Mouse (Mus musculus): ENCODE data around the gene Tor3a. TPM values are rescaled to one million over a fixed set of nuclear protein-coding genes. Genes with fewer than 3 reads are reported as not detected.

The Tor3a gene
- polyA plus RNA-seq, 1 experiment from 2014 or later: 3.4 TPM

DNA sequence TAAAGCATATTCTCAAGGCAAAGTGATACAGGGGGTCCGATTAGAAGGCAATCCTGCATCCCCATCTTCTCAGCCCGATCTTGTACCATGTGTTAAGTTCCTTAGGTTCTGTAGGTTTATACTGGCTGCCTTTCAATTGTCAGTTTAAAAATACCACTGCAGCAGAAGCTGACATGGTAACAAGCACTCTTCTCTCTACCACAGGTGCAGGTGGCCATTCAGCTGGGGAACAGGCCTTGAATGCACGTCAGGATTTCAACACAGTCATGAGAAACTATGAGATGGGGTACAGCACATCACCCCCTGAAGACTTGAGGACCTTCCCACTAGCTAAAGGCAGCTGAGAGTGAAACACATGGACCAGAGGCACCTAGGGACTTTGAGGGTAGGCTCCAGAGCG, 29.3 kb upstream of the Tor3a start:
- WGBS: 91% methylated on average over 4 of the region's 4 CpGs
- H3K36me3 ChIP-seq: peaks cover 56% of the 10 kb centered on the region
- ATAC-seq: no peak

GRCm38 (mm10) chr1:156702151-156702550, 28.0 kb upstream of the Tor3a start:
- Histone ChIP-seq H3K27me3 (no peaks in the 10 kb centered on the region), H3K9ac (replicated peaks) (no peak overlapping the region), H3K9me3 (no peaks in the 10 kb centered on the region), H3K4me3 (replicated peaks) (no peak overlapping the region), H3K4me2 (replicated peaks) (no peak overlapping the region), H3K27ac (no peak overlapping the region), H3K4me1 (replicated peaks) (no peaks in the 10 kb centered on the region), H3K36me3 (peaks cover 67% of the 10 kb centered on the region)
- no peak for ATAC-seq
- WGBS: 94% methylated on average over 7 of the region's 7 CpGs

More for the DNA sequence above, 29.3 kb upstream of the Tor3a start:
- Histone ChIP-seq H3K4me3 (replicated peaks) (no peak overlapping the region), H3K27me3 (no peaks in the 10 kb centered on the region), H3K4me2 (replicated peaks) (no peak overlapping the region), H3K4me1 (replicated peaks) (no peaks in the 10 kb centered on the region), H3K9me3 (no peaks in the 10 kb centered on the region), H3K27ac (no peak overlapping the region), H3K9ac (replicated peaks) (no peak overlapping the region)

DNA sequence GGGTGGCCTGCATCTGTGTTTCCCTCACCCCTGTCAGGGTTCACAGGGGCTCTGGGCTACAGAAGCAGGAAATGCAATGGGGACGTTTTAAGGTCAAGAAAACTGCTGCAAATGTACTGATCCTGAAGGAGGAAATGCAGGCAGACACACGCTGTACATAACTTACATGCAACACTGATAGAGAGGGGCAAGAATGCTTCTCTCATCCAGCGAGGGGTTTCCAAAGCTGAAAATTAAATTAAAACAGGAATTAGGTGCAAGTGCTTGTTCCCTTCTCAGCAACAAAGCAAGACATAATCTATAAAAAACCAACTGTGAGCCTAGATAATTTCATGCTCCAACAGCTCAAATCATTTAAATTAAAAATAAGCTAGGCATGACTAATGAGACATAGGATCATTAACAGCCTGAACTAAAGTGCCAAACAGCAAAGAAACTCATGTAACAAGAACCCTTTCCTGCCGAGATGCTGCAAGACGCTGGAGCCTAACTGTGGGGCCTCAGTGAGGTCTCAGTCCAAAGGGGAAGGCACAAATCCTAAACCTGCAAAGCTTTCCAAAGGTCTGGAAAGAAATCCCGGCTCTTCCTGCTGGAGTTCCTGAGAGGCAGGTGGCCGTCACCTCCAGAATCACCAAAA, 12.0 kb upstream of the Tor3a start:
- WGBS: 75% methylated on average over 7 of the region's 7 CpGs
- H3K9ac ChIP-seq (replicated peaks): no peak overlapping the region
- no peaks in the 10 kb centered on the region for H3K27me3 ChIP-seq
- H3K4me1 ChIP-seq (replicated peaks): no peaks in the 10 kb centered on the region
- H3K36me3 ChIP-seq: peaks cover 76% of the 10 kb centered on the region
- no peak overlapping the region for H3K4me2 ChIP-seq (replicated peaks)
- no peak overlapping the region for H3K27ac ChIP-seq
- H3K4me3 ChIP-seq (replicated peaks): no peak overlapping the region
- no peaks in the 10 kb centered on the region for H3K9me3 ChIP-seq
- ATAC-seq: no peak

DNA sequence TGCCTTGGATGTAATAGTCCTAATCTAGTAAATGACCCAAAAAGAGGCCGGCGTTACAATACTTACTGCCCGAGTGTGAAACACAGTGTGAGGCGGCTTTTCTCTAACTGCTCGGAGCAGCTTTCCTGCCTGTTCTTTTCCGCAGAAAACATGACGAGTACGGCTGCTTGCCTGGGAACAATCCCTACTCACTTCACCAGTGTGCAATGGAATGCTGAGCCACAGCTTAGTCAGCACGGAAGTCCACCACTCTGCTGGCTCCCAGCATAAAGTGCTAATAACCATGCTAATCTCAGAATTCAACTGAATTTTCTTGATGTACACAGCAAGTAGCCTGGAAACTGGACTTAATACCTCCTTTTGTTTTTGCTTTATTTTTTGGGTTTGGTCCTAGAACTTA, 5.4 kb upstream of the Tor3a start:
- ATAC-seq: no peak
- H3K27ac ChIP-seq: no peak overlapping the region
- WGBS: 71% methylated on average over 9 of the region's 9 CpGs

DNA sequence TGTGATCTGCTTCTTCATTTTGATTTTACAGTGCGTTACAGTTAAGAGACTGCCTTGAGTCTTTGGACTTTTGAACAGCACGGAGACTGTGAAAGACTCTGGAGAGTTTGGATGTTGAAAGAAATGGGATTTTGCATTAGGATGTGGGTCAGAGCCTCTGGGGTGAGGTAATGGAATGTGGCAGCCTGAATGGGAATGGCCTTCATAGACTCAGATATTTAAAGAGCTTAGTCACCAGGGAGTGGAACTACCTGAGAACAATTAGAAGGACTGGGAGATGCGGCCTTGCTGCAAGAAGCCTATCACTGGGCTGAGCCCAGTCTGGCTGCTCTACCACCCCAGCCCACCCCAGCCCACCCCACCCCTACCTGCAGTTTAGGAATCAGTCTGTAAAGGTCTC, 3.1 kb upstream of the Tor3a start:
- peaks cover 21% of the 10 kb centered on the region for H3K4me1 ChIP-seq (replicated peaks)
- ATAC-seq: no peak
- peaks cover 22% of the 10 kb centered on the region; the same call in 1 of the 2 replicates for H3K27me3 ChIP-seq
- WGBS: 79% methylated on average over 3 of the region's 3 CpGs
- H3K4me2 ChIP-seq (replicated peaks): no peak overlapping the region
- no peak overlapping the region for H3K4me3 ChIP-seq (replicated peaks)
- peaks cover 25% of the 10 kb centered on the region for H3K36me3 ChIP-seq
- H3K9ac ChIP-seq (replicated peaks): no peak overlapping the region
- no peaks in the 10 kb centered on the region for H3K9me3 ChIP-seq
- no peak overlapping the region for H3K27ac ChIP-seq

More for the DNA sequence above, 5.4 kb upstream of the Tor3a start:
- no peaks in the 10 kb centered on the region for H3K9me3 ChIP-seq
- no peak overlapping the region for H3K9ac ChIP-seq (replicated peaks)
- H3K4me2 ChIP-seq (replicated peaks): no peak overlapping the region
- H3K27me3 ChIP-seq: peaks cover 6% of the 10 kb centered on the region; the same call in 1 of the 2 replicates
- H3K4me1 ChIP-seq (replicated peaks): peaks cover under 1% of the 10 kb centered on the region
- no peak overlapping the region for H3K4me3 ChIP-seq (replicated peaks)
- peaks cover 39% of the 10 kb centered on the region for H3K36me3 ChIP-seq

DNA sequence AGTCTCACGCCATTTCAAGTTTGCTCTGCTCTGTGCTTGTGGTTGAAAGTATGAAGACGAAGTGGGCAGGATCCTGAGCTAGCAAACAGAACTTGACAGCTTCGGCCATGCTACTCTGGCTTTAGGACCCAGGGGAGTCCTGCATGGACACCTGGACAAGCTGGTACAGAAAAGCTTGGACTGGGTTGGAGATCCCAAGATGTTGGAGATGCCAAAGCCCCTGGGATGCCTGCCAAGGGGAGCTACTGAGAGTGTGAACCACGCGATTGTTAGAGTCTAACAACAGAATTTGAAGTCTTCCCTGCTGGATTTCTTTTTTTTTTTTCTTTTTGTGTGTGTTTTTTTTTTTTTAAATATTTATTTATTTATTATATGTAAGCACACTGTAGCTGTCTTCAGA, 2.4 kb upstream of the Tor3a start:
- Histone ChIP-seq H3K36me3 (peaks cover 25% of the 10 kb centered on the region), H3K4me1 (replicated peaks) (peaks cover 21% of the 10 kb centered on the region), H3K27me3 (peaks cover 22% of the 10 kb centered on the region; the same call in 1 of the 2 replicates), H3K9me3 (no peaks in the 10 kb centered on the region), H3K27ac (no peak overlapping the region), H3K4me2 (replicated peaks) (no peak overlapping the region), H3K4me3 (replicated peaks) (no peak overlapping the region), H3K9ac (replicated peaks) (no peak overlapping the region)
- ATAC-seq: no peak
- WGBS: 91% methylated on average over 5 of the region's 5 CpGs

DNA sequence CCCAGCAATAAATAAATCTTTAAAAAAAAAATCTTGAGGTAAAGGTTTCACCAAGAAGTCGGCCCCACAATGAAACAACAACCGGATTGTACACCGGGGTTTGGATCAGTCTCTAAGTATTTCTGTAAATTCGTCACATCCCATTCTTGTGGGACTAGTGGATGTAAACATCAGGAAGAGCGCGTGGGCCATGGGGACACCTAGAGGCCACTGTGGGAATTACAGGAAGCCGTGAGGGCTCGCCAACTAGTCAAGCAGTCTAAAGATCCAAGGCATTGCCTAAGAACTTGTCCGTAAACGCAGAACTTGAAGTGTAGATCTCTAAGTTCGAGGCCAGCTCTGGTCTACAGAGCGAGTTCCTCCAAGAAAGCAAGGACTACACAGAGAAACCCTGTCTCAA, 2.0 kb upstream of the Tor3a start:
- H3K4me2 ChIP-seq (replicated peaks): no peak overlapping the region
- no peaks in the 10 kb centered on the region for H3K9me3 ChIP-seq
- peaks cover 22% of the 10 kb centered on the region; the same call in 1 of the 2 replicates for H3K27me3 ChIP-seq
- ATAC-seq: no peak
- no peak overlapping the region for H3K4me3 ChIP-seq (replicated peaks)
- peaks cover 22% of the 10 kb centered on the region for H3K36me3 ChIP-seq
- WGBS: 35% methylated on average over 12 of the region's 12 CpGs
- H3K4me1 ChIP-seq (replicated peaks): peaks cover 21% of the 10 kb centered on the region
- no peak overlapping the region for H3K9ac ChIP-seq (replicated peaks)
- H3K27ac ChIP-seq: no peak overlapping the region

DNA sequence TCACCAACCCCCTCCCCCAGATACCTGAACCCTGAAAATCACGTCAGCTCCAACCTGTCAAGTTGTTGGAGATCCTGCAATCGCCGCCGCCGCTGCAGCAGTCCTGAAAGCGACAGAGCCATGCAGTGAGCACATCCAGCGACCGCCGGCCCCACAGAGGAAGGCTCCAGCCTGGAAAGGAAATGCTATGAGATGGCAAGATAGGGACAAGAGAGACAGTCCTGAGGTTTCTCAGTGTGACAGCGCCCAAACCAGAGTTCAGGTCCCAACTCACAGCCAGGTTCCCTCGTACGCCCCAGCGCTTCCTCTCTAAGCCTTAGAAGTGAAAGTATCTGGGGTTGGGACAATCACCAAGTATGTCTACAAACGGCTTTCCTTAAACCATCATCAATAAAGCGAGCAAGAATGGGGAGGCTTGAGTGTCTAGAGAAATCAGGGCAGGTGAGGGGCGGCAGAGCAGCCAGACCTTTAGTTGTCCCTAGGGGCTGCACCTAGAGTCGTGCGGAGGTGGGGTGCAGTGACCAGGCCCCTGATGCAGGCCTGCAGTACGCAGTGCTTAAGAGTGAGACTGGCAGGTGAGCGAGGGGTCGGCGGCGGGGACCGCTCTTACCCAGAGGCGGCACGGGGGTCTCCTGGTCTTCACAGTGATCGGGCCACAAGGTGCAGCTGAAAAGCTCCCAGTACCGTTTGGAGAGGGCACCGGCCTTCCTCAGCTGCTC, 521 bp downstream of the Tor3a start:
- ATAC-seq: peak; percentile 65
- H3K4me1 ChIP-seq (replicated peaks): peaks cover 21% of the 10 kb centered on the region
- 2% methylated on average over 29 of the region's 29 CpGs for WGBS
- peak overlapping the region; percentile 74 for H3K9ac ChIP-seq (replicated peaks)
- H3K4me2 ChIP-seq (replicated peaks): peak overlapping the region; percentile 98
- peaks cover 2% of the 10 kb centered on the region; the same call in 1 of the 2 replicates for H3K36me3 ChIP-seq
- H3K9me3 ChIP-seq: no peaks in the 10 kb centered on the region
- peak overlapping the region; percentile 55 for H3K4me3 ChIP-seq (replicated peaks)
- no peak overlapping the region for H3K27ac ChIP-seq
- peaks cover 22% of the 10 kb centered on the region; the same call in 1 of the 2 replicates for H3K27me3 ChIP-seq

DNA sequence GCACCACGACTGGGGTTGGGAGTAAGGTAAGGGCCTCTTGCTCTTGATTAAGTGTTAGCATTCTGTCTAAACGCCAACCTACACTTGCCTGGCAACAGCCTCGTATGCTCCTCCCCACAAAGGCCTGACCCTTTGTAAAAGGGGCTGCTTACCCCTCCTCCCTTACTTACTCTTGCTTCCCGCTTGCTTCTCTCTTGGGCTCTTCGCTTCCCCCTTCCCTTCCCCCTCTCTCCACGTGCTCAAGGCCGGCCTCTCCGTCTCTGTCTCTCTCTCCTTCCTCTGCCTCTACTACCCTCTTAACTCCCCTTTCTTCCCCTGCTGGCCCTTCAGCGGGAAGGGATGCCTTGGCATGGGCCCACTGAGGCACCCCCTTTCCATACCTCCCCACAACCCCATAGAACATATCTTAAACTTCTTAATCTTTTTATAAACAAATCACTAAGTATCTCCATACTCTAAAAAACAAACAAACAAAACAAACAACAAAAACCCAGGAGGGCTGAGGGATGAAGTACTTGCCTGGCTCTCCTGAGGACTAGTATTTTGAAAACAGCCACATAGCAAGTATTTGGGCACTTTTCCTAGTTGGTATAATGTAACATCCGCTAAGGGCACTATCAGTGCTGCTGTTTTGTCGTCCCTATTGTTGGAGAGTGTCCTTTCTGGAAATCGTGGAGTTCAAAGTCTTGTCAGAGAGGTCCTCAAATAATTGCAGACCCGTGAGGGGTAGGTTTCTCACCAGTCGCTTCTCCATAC, 1.3 kb downstream of the Tor3a start:
- Histone ChIP-seq H3K27ac (no peak overlapping the region), H3K27me3 (peaks cover 22% of the 10 kb centered on the region; the same call in 1 of the 2 replicates), H3K4me3 (replicated peaks) (peak overlapping the region; percentile 55), H3K9ac (replicated peaks) (0 out of 2 replicates have a peak overlapping the region, but pooled peaks have one; percentile 74), H3K9me3 (no peaks in the 10 kb centered on the region), H3K4me2 (replicated peaks) (peak overlapping the region; percentile 98), H3K4me1 (replicated peaks) (peaks cover 21% of the 10 kb centered on the region), H3K36me3 (no peaks in the 10 kb centered on the region)
- ATAC-seq: peak; percentile 26; the same call in 1 of the 2 replicates
- WGBS: 4% methylated on average over 14 of the region's 14 CpGs

DNA sequence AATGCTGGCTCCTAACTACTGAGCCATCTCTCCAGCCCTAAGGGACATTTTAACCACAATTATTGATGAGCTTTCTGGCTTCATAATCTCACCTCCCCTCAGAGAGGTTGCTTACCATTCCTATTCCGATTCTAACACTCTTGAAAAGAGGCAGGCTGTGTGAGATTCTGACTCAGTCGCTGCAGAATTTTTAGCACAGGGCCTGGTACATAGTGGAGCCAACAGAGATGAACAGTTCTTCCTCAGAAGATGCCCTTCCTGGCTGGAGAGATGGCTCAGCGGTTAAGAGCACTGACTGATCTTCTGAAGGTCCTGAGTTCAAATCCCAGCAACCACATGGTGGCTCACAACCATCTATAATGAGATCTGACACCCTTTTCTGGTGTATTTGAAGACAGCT, 2.2 kb downstream of the Tor3a start:
- no peaks in the 10 kb centered on the region for H3K36me3 ChIP-seq
- H3K27ac ChIP-seq: no peak overlapping the region
- no peak overlapping the region for H3K4me3 ChIP-seq (replicated peaks)
- WGBS: 93% methylated on average over 3 of the region's 3 CpGs
- no peaks in the 10 kb centered on the region for H3K9me3 ChIP-seq
- peaks cover 22% of the 10 kb centered on the region; the same call in 1 of the 2 replicates for H3K27me3 ChIP-seq
- ATAC-seq: no peak
- H3K9ac ChIP-seq (replicated peaks): no peak overlapping the region
- peaks cover 21% of the 10 kb centered on the region for H3K4me1 ChIP-seq (replicated peaks)
- no peak overlapping the region for H3K4me2 ChIP-seq (replicated peaks)

DNA sequence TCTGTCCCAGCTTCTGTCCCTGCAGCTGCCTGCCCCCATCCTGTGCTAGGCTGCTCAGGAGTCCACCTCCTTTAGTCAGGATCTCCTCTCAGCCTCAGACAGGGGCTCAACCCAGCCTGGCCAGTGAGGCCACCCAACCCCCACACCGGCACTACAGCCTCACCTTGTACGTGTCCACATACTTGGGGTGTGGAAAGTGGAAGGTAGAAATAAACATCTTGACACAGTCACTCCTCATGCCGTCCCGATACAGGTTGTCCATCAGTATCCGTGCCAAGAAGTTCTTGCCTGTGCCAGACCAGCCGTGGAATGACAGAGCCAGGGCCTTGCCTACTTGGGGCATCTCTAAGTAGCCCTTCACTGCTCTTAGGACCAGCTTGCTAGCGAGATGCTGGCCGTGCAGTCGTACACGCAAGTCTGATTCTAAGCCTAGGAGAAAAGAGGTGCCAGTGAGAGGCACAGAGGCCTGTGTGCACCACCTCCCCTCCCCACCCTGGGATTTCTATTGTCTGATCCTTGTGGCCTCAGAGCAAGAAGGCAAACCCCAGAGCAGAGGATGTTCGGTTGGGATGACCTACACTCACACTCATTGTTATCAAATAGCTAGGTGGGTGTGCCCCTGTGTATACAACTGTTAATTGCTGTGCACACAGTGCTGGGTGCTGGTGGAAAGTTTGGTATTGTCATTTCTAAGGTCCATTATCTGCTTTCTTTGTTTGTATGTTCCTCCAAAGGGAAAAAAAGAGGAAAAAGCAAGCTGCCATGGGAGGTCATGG, 4.8 kb downstream of the Tor3a start:
- no peaks in the 10 kb centered on the region for H3K36me3 ChIP-seq
- WGBS: 44% methylated on average over 11 of the region's 11 CpGs

More for the DNA sequence above, 4.8 kb downstream of the Tor3a start:
- Histone ChIP-seq H3K9ac (replicated peaks) (no peak overlapping the region), H3K27me3 (peaks cover 14% of the 10 kb centered on the region; the same call in 1 of the 2 replicates), H3K4me1 (replicated peaks) (peaks cover 18% of the 10 kb centered on the region), H3K4me3 (replicated peaks) (no peak overlapping the region), H3K4me2 (replicated peaks) (no peak overlapping the region), H3K9me3 (no peaks in the 10 kb centered on the region), H3K27ac (no peak overlapping the region)
- no peak for ATAC-seq
